Mouse (Mus musculus) embryonic facial prominence, embryonic 15.5 days (tissue): ENCODE data around the gene Aifm3. TPM values are rescaled to one million over a fixed set of nuclear protein-coding genes. Genes with fewer than 3 reads are reported as not detected.
"Not testable (repeated sequence)": the region's sequence is repeated elsewhere in the genome, so short reads cannot be mapped to it uniquely, and the experiment has no call there.

Source experiments
- ATAC-seq: fragments of 200-750 bp; cut with Nextera tagmentation; 2 replicates; pipeline ENCODE4 v1.8.0; 2017; ENCODE audit warnings: low read depth, moderate TSS enrichment; ENCODE audit not compliant: insufficient number of reproducible peaks, low FRiP score, low TSS enrichment
- H3K27ac ChIP-seq: fragments of 300-500 bp; sonication (generic); replicated peaks from 2 replicates; pipeline ENCODE4 v1.5.1; 2015; ENCODE audit warnings: mild to moderate bottlenecking, inconsistent platforms
- H3K27me3 ChIP-seq: fragments of 300-500 bp; sonication (generic); 2 replicates; pipeline ENCODE4 v1.6.1; 2015; ENCODE audit warnings: inconsistent platforms
- H3K36me3 ChIP-seq: fragments of 300-500 bp; sonication (generic); 2 replicates; pipeline ENCODE4 v1.6.1; 2015; ENCODE audit warnings: mild to moderate bottlenecking, inconsistent platforms
- H3K4me1 ChIP-seq: fragments of 300-500 bp; sonication (generic); 2 replicates; pipeline ENCODE4 v1.6.1; 2015; ENCODE audit warnings: inconsistent platforms
- H3K4me2 ChIP-seq: fragments of 300-500 bp; sonication (generic); replicated peaks from 2 replicates; pipeline ENCODE4 v1.6.1; 2015; ENCODE audit warnings: mild to moderate bottlenecking, inconsistent platforms
- H3K4me3 ChIP-seq: fragments of 300-500 bp; sonication (generic); replicated peaks from 2 replicates; pipeline ENCODE4 v1.5.1; 2015; ENCODE audit warnings: mild to moderate bottlenecking, inconsistent platforms
- H3K9ac ChIP-seq: fragments of 300-500 bp; sonication (generic); 2 replicates; pipeline ENCODE4 v1.6.1; 2015; ENCODE audit warnings: inconsistent platforms
- H3K9me3 ChIP-seq: fragments of 300-500 bp; sonication (generic); replicated peaks from 2 replicates; pipeline ENCODE4 v1.6.1; 2016; ENCODE audit warnings: inconsistent platforms
- WGBS: fragments of 180-500 bp; shearing (Covaris S2); methylation state at CpG from one replicate; pipeline ENCODE4 v1.1.7; 2015; 5-methylcytosine and 5-hydroxymethylcytosine counted together
- polyA plus RNA-seq: library from polyadenylated mRNA; unstranded; fragments of >200 nt; fragmentation: Nextera tagmentation; extraction: Ambion mirVana; gene quantifications from 2 replicates; pipeline ENCODE4 v1.2.1, GENCODE M21; 2015

Gene Aifm3
- polyA plus RNA-seq, 1 experiment from 2014 or later = 4.3 TPM

GRCm38 (mm10) chr16:17507018-17507552 lies 17.7 kb downstream of the Aifm3 start:
- H3K4me1 ChIP-seq = peaks cover 14% of the 10 kb centered on the region
- H3K27ac ChIP-seq = no peak overlapping the region
- H3K36me3 ChIP-seq = peaks cover 11% of the 10 kb centered on the region; the same call in 1 of the 2 replicates
- WGBS = 68% methylated on average over 5 of the region's 5 CpGs
- no peak overlapping the region for H3K4me2 ChIP-seq
- no peak overlapping the region for H3K4me3 ChIP-seq
- no peaks in the 10 kb centered on the region for H3K27me3 ChIP-seq
- no peak for ATAC-seq
- no peak overlapping the region for H3K9ac ChIP-seq
- no peaks in the 10 kb centered on the region for H3K9me3 ChIP-seq

DNA sequence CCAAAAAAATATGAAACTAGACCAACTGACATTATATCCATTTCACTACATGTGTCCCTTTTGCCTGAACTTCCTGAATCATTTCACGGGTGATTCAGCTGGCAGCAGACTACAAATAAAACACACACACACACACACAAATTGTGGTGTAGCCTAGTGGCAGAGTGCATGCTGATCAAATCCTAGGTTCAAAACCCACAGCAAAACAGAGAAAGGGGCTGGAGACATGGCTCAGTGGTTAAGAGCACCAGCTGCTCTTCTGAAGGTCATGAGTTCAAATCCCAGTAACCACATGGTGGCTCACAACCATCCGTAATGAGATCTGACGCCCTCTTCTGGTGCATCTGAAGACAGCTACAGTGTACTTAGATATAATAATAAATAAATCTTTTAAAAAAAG lies 18.6 kb downstream of the Aifm3 start:
- Histone ChIP-seq H3K4me3 (peak overlapping the region; percentile 83), H3K36me3 (peaks cover 20% of the 10 kb centered on the region), H3K9ac (peak overlapping the region; percentile 82; the same call in 1 of the 2 replicates), H3K4me1 (peaks cover 14% of the 10 kb centered on the region), H3K4me2 (peak overlapping the region; percentile 78), H3K27ac (peak overlapping the region; percentile 96)
- ATAC-seq, H3K27me3 ChIP-seq, H3K9me3 ChIP-seq: not testable (repeated sequence)
- 24% methylated on average over 3 of the region's 3 CpGs for WGBS

GRCm38 (mm10) chr16:17508546-17509239 lies 19.3 kb downstream of the Aifm3 start, which contains the start of gene Lztr1:
Lztr1 (plus strand) TSS chr16:17508688.
- Histone ChIP-seq H3K36me3 (peaks cover 27% of the 10 kb centered on the region), H3K4me2 (peak within 1 kb of the TSS; percentile 78), H3K9me3 (no peaks in the 10 kb centered on the region), H3K4me1 (peaks cover 14% of the 10 kb centered on the region), H3K4me3 (peak within 1 kb of the TSS; percentile 83), H3K27ac (peak within 1 kb of the TSS; percentile 96), H3K9ac (peak within 1 kb of the TSS; percentile 82), H3K27me3 (no peaks in the 10 kb centered on the region)
- peak; percentile 95 for ATAC-seq
- WGBS = under 1% methylated on average over 50 of the region's 50 CpGs

DNA sequence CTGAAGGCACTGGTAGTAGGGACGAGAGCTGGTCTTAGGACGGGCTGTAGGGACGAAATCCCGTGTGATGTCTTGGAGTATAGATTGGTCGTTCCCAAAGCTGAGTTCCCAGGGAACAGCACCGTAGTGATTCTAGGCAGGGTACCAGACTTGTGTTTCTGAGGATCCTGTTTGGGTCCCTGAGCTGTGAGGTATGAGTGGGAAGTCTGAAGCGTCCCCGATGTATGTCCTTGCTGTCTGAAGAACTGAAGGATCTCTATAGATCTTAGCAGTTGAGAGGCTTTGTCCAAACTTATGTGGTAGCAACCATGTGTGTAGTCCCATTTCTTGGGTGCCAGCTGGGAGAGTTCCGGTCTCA lies 19.8 kb downstream of the Aifm3 start:
- peak overlapping the region; percentile 96 for H3K27ac ChIP-seq
- H3K36me3 ChIP-seq = peaks cover 31% of the 10 kb centered on the region

GRCm38 (mm10) chr16:17510143-17510542 lies 20.7 kb downstream of the Aifm3 start:
- WGBS = 98% methylated on average over 2 of the region's 2 CpGs
- Histone ChIP-seq H3K9me3 (no peaks in the 10 kb centered on the region), H3K4me3 (peak overlapping the region; percentile 83; the same call in 1 of the 2 replicates), H3K9ac (no peak overlapping the region), H3K27me3 (no peaks in the 10 kb centered on the region), H3K27ac (no peak overlapping the region), H3K36me3 (peaks cover 36% of the 10 kb centered on the region), H3K4me2 (peak overlapping the region; percentile 78), H3K4me1 (peaks cover 14% of the 10 kb centered on the region)
- ATAC-seq = no peak

More for the DNA sequence above, 19.8 kb downstream of the Aifm3 start:
- Histone ChIP-seq H3K4me3 (peak overlapping the region; percentile 83), H3K4me2 (peak overlapping the region; percentile 78), H3K4me1 (peaks cover 14% of the 10 kb centered on the region), H3K9me3 (no peaks in the 10 kb centered on the region), H3K27me3 (no peaks in the 10 kb centered on the region), H3K9ac (peak overlapping the region; percentile 82)
- WGBS = 7% methylated on average over 9 of the region's 9 CpGs
- no peak for ATAC-seq

DNA sequence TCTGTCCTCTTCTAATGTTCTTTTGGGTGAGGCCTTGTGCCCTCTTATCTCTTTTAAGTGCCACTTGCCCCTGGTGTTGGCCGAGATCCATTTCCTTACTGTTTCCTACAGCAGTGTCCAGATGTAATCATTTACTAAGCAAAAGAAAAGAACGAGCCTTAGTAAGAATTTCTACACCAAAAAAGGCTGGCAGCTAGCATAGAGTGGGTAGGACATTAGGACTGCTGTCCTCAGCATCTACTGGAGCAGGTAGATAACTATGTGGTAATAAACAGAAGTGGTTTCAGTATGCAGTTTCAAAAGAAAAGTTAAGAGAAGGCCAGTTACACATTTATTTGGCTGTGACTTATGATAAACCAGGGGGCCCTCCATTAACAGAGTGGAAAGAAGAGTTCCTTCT lies 21.3 kb downstream of the Aifm3 start:
- no peaks in the 10 kb centered on the region for H3K27me3 ChIP-seq
- H3K27ac ChIP-seq = no peak overlapping the region
- H3K9me3 ChIP-seq = no peaks in the 10 kb centered on the region
- peaks cover 14% of the 10 kb centered on the region for H3K4me1 ChIP-seq
- ATAC-seq = no peak
- peaks cover 42% of the 10 kb centered on the region for H3K36me3 ChIP-seq
- no peak overlapping the region for H3K9ac ChIP-seq
- 75% methylated on average over 2 of the region's 2 CpGs for WGBS
- no peak overlapping the region for H3K4me2 ChIP-seq
- H3K4me3 ChIP-seq = no peak overlapping the region

GRCm38 (mm10) chr16:17511431-17511830 lies 22.0 kb downstream of the Aifm3 start:
- H3K9ac ChIP-seq = no peak overlapping the region
- WGBS = 91% methylated on average over 4 of the region's 4 CpGs
- no peak for ATAC-seq

GRCm38 (mm10) chr16:17518910-17519309 lies 29.5 kb downstream of the Aifm3 start:
- H3K4me2 ChIP-seq = no peak overlapping the region
- H3K9ac ChIP-seq = no peak overlapping the region
- no peaks in the 10 kb centered on the region for H3K9me3 ChIP-seq
- no peak overlapping the region for H3K27ac ChIP-seq
- WGBS = 94% methylated on average over 2 of the region's 2 CpGs
- no peaks in the 10 kb centered on the region for H3K4me1 ChIP-seq
- ATAC-seq = no peak
- H3K4me3 ChIP-seq = no peak overlapping the region
- no peaks in the 10 kb centered on the region for H3K27me3 ChIP-seq
- H3K36me3 ChIP-seq = peaks cover 88% of the 10 kb centered on the region

More at GRCm38 (mm10) chr16:17511431-17511830, 22.0 kb downstream of the Aifm3 start:
- H3K27me3 ChIP-seq = no peaks in the 10 kb centered on the region
- peaks cover 14% of the 10 kb centered on the region for H3K4me1 ChIP-seq
- no peak overlapping the region for H3K27ac ChIP-seq
- H3K9me3 ChIP-seq = no peaks in the 10 kb centered on the region
- no peak overlapping the region for H3K4me2 ChIP-seq
- peaks cover 48% of the 10 kb centered on the region for H3K36me3 ChIP-seq
- no peak overlapping the region for H3K4me3 ChIP-seq

DNA sequence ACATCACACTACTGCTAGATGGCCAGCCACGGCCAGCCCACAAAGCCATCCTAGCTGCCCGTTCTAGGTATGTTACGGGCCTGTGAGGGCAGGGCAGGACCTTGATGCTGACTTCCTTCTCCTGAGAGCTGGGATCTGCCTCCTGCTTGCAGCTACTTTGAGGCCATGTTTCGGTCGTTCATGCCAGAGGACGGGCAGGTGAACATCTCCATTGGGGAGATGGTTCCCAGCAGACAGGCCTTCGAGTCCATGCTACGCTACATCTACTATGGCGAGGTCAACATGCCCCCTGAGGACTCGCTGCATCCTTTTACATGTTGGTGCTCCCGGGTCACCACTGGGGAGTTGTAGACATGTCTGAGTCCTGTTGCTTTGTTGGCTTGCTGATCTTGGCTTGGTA lies 34.7 kb downstream of the Aifm3 start:
- Histone ChIP-seq H3K27me3 (no peaks in the 10 kb centered on the region), H3K4me1 (0 out of 2 replicates have a peak, but pooled peaks cover 4% of the 10 kb centered on the region), H3K36me3 (peaks cover 97% of the 10 kb centered on the region), H3K27ac (no peak overlapping the region), H3K4me2 (no peak overlapping the region), H3K9ac (no peak overlapping the region), H3K9me3 (no peaks in the 10 kb centered on the region), H3K4me3 (no peak overlapping the region)
- no peak for ATAC-seq
- 86% methylated on average over 11 of the region's 11 CpGs for WGBS

DNA sequence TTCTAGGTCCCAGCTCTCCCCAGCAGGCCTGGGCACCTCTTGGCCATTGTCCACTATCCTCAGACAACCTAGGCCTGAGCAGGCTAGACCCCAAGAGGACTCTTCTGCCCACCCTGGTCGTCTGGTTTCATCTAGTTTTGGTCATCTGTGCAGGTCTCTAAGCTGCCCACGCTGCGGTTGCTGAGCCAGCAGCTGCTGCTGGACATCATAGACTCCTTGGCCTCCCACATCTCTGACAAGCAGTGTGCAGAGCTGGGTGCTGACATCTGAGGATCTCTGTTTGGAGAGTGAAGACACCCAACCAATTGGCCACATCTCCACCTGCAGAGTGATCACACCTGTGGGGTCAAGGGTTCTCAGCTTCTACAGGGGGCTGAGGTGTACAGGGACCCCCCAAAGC lies 36.1 kb downstream of the Aifm3 start:
- no peak for ATAC-seq
- Histone ChIP-seq H3K4me3 (no peak overlapping the region), H3K27ac (no peak overlapping the region), H3K9ac (no peak overlapping the region), H3K4me1 (peaks cover 14% of the 10 kb centered on the region), H3K27me3 (no peaks in the 10 kb centered on the region), H3K36me3 (peaks cover 85% of the 10 kb centered on the region), H3K4me2 (no peak overlapping the region), H3K9me3 (no peaks in the 10 kb centered on the region)
- WGBS = 79% methylated on average over 3 of the region's 3 CpGs

DNA sequence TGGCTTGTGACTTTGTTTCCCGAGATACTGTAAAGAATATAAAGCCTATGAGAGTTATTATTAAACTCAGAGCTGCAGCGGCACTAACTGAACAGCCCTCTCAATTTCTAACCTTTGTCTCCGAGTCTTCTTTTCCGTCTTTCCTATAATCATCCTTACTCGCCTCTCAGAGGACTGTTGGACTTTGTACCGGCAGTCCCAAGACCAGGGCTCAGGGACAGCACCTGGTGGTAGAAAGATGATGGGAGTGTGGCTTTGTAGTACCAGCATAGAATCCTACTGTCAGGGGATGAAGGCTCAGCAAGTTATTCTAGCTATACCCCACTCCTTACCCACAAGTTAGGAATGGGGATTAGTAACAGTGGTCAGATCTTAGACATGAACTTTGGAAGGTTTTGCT lies 36.8 kb downstream of the Aifm3 start:
- H3K27me3 ChIP-seq = no peaks in the 10 kb centered on the region
- peaks cover 14% of the 10 kb centered on the region for H3K4me1 ChIP-seq
- WGBS = 90% methylated on average over 6 of the region's 6 CpGs
- ATAC-seq = no peak
- H3K4me2 ChIP-seq = no peak overlapping the region
- H3K9ac ChIP-seq = no peak overlapping the region
- no peaks in the 10 kb centered on the region for H3K9me3 ChIP-seq
- H3K36me3 ChIP-seq = peaks cover 78% of the 10 kb centered on the region
- no peak overlapping the region for H3K27ac ChIP-seq
- no peak overlapping the region for H3K4me3 ChIP-seq

- Histone ChIP-seq H3K4me1 (peaks cover 22% of the 10 kb centered on the region), H3K4me3 (no peak overlapping the region), H3K27ac (no peak overlapping the region), H3K9ac (no peak overlapping the region), H3K9me3 (no peaks in the 10 kb centered on the region), H3K36me3 (peaks cover 64% of the 10 kb centered on the region), H3K4me2 (no peak overlapping the region), H3K27me3 (no peaks in the 10 kb centered on the region)
- no peak for ATAC-seq
Measured at GRCm38 (mm10) chr16:17527606-17528005, 38.2 kb downstream of the Aifm3 start.
